Mouse (Mus musculus): ENCODE data around the gene Ms4a18. TPM values are rescaled to one million over a fixed set of nuclear protein-coding genes. Genes with fewer than 3 reads are reported as not detected.
"Not testable (repeated sequence)": the region's sequence is repeated elsewhere in the genome, so short reads cannot be mapped to it uniquely, and the experiment has no call there.

Gene Ms4a18
- not detected in 2 replicates for polyA plus RNA-seq (2014; fragmentation: Nextera tagmentation; extraction: Ambion mirVana)

GRCm38 (mm10) chr19:11017891-11018290, at the start of gene Ms4a18:
Gene Ms4a18 (minus strand): TSS chr19:11018031.
- 87% methylated on average over 3 of the region's 3 CpGs for WGBS
- H3K4me3 ChIP-seq (ENCODE audit: low read depth, low read length): no peak within 1 kb of the TSS
- no peak within 1 kb of the TSS for H3K9ac ChIP-seq (replicated peaks; ENCODE audit: low read depth, low read length)
- no peak within 1 kb of the TSS for H3K4me2 ChIP-seq (ENCODE audit: low read depth, low read length)
- no peaks in the 10 kb centered on the region for H3K27me3 ChIP-seq (ENCODE audit: control insufficient read depth, insufficient read depth, low read length)
- H3K27ac ChIP-seq (ENCODE audit: low read depth, low read length): no peak within 1 kb of the TSS
- H3K36me3 ChIP-seq (ENCODE audit: control insufficient read depth, insufficient read depth, low read length): no peaks in the 10 kb centered on the region
- H3K9me3 ChIP-seq (ENCODE audit: control insufficient read depth, low read length): no peaks in the 10 kb centered on the region
- no peak for ATAC-seq (ENCODE audit: low read depth)
- H3K4me1 ChIP-seq (ENCODE audit: control insufficient read depth, insufficient read depth, low read length): no peaks in the 10 kb centered on the region

GRCm38 (mm10) chr19:11065202-11065875, 47.5 kb upstream of the Ms4a18 start:
- Histone ChIP-seq H3K4me2 (ENCODE audit: low read depth, low read length) (no peak overlapping the region), H3K4me3 (ENCODE audit: low read depth, low read length) (no peak overlapping the region), H3K36me3 (ENCODE audit: control insufficient read depth, insufficient read depth, low read length) (no peaks in the 10 kb centered on the region), H3K9ac (replicated peaks; ENCODE audit: low read depth, low read length) (no peak overlapping the region), H3K27ac (ENCODE audit: low read depth, low read length) (no peak overlapping the region), H3K4me1 (ENCODE audit: control insufficient read depth, insufficient read depth, low read length) (no peaks in the 10 kb centered on the region), H3K27me3 (ENCODE audit: control insufficient read depth, insufficient read depth, low read length) (no peaks in the 10 kb centered on the region), H3K9me3 (ENCODE audit: control insufficient read depth, low read length) (no peaks in the 10 kb centered on the region)
- no peak for ATAC-seq (ENCODE audit: low read depth)
- WGBS: 86% methylated on average over 2 of the region's 2 CpGs

- no peaks in the 10 kb centered on the region for H3K4me1 ChIP-seq (ENCODE audit: control insufficient read depth, insufficient read depth, low read length)
- no peaks in the 10 kb centered on the region for H3K36me3 ChIP-seq (ENCODE audit: control insufficient read depth, insufficient read depth, low read length)
- H3K9ac ChIP-seq (replicated peaks; ENCODE audit: low read depth, low read length): no peak overlapping the region
- H3K4me3 ChIP-seq (ENCODE audit: low read depth, low read length): no peak overlapping the region
- no peak overlapping the region for H3K4me2 ChIP-seq (ENCODE audit: low read depth, low read length)
- ATAC-seq (ENCODE audit: low read depth): no peak
- no peaks in the 10 kb centered on the region for H3K27me3 ChIP-seq (ENCODE audit: control insufficient read depth, insufficient read depth, low read length)
- no peak overlapping the region for H3K27ac ChIP-seq (ENCODE audit: low read depth, low read length)
- WGBS: 83% methylated on average over 1 of the region's 1 CpGs
- no peaks in the 10 kb centered on the region for H3K9me3 ChIP-seq (ENCODE audit: control insufficient read depth, low read length)
Observed at GRCm38 (mm10) chr19:11060900-11061299, 43.1 kb upstream of the Ms4a18 start.

- Histone ChIP-seq H3K27ac (ENCODE audit: low read depth, low read length) (no peak overlapping the region), H3K9ac (replicated peaks; ENCODE audit: low read depth, low read length) (no peak overlapping the region), H3K4me1 (ENCODE audit: control insufficient read depth, insufficient read depth, low read length) (no peaks in the 10 kb centered on the region), H3K36me3 (ENCODE audit: control insufficient read depth, insufficient read depth, low read length) (no peaks in the 10 kb centered on the region), H3K4me2 (ENCODE audit: low read depth, low read length) (no peak overlapping the region), H3K4me3 (ENCODE audit: low read depth, low read length) (no peak overlapping the region), H3K27me3 (ENCODE audit: control insufficient read depth, insufficient read depth, low read length) (no peaks in the 10 kb centered on the region), H3K9me3 (ENCODE audit: control insufficient read depth, low read length) (no peaks in the 10 kb centered on the region)
- ATAC-seq (ENCODE audit: low read depth): no peak
Observed at GRCm38 (mm10) chr19:11059967-11060366, 42.1 kb upstream of the Ms4a18 start.

- not testable (repeated sequence) for H3K36me3 ChIP-seq (ENCODE audit: control insufficient read depth, insufficient read depth, low read length); H3K9me3 ChIP-seq (ENCODE audit: control insufficient read depth, low read length); H3K4me1 ChIP-seq (ENCODE audit: control insufficient read depth, insufficient read depth, low read length); H3K4me3 ChIP-seq (ENCODE audit: low read depth, low read length); H3K9ac ChIP-seq (replicated peaks; ENCODE audit: low read depth, low read length); H3K27ac ChIP-seq (ENCODE audit: low read depth, low read length); ATAC-seq (ENCODE audit: low read depth); H3K4me2 ChIP-seq (ENCODE audit: low read depth, low read length); H3K27me3 ChIP-seq (ENCODE audit: control insufficient read depth, insufficient read depth, low read length)
- 82% methylated on average over 1 of the region's 1 CpGs for WGBS
Observed at GRCm38 (mm10) chr19:11055700-11056099, 37.9 kb upstream of the Ms4a18 start.

GRCm38 (mm10) chr19:11053277-11053676, 35.4 kb upstream of the Ms4a18 start:
- ATAC-seq (ENCODE audit: low read depth): no peak

GRCm38 (mm10) chr19:11052877-11053276, 35.0 kb upstream of the Ms4a18 start:
- H3K9me3 ChIP-seq (ENCODE audit: control insufficient read depth, low read length): no peaks in the 10 kb centered on the region
- no peak overlapping the region for H3K27ac ChIP-seq (ENCODE audit: low read depth, low read length)
- no peaks in the 10 kb centered on the region for H3K4me1 ChIP-seq (ENCODE audit: control insufficient read depth, insufficient read depth, low read length)
- H3K9ac ChIP-seq (replicated peaks; ENCODE audit: low read depth, low read length): no peak overlapping the region
- WGBS: 72% methylated on average over 5 of the region's 5 CpGs
- H3K4me3 ChIP-seq (ENCODE audit: low read depth, low read length): no peak overlapping the region
- H3K27me3 ChIP-seq (ENCODE audit: control insufficient read depth, insufficient read depth, low read length): no peaks in the 10 kb centered on the region
- no peaks in the 10 kb centered on the region for H3K36me3 ChIP-seq (ENCODE audit: control insufficient read depth, insufficient read depth, low read length)
- H3K4me2 ChIP-seq (ENCODE audit: low read depth, low read length): no peak overlapping the region
- no peak for ATAC-seq (ENCODE audit: low read depth)

More at GRCm38 (mm10) chr19:11053277-11053676, 35.4 kb upstream of the Ms4a18 start:
- H3K9ac ChIP-seq (replicated peaks; ENCODE audit: low read depth, low read length): no peak overlapping the region
- no peak overlapping the region for H3K27ac ChIP-seq (ENCODE audit: low read depth, low read length)
- H3K9me3 ChIP-seq (ENCODE audit: control insufficient read depth, low read length): no peaks in the 10 kb centered on the region
- H3K4me3 ChIP-seq (ENCODE audit: low read depth, low read length): no peak overlapping the region
- no peak overlapping the region for H3K4me2 ChIP-seq (ENCODE audit: low read depth, low read length)
- WGBS: 66% methylated on average over 3 of the region's 3 CpGs
- H3K4me1 ChIP-seq (ENCODE audit: control insufficient read depth, insufficient read depth, low read length): no peaks in the 10 kb centered on the region
- no peaks in the 10 kb centered on the region for H3K36me3 ChIP-seq (ENCODE audit: control insufficient read depth, insufficient read depth, low read length)
- no peaks in the 10 kb centered on the region for H3K27me3 ChIP-seq (ENCODE audit: control insufficient read depth, insufficient read depth, low read length)

GRCm38 (mm10) chr19:11050286-11050685, 32.5 kb upstream of the Ms4a18 start:
- Histone ChIP-seq H3K4me3 (ENCODE audit: low read depth, low read length) (no peak overlapping the region), H3K27me3 (ENCODE audit: control insufficient read depth, insufficient read depth, low read length) (no peaks in the 10 kb centered on the region), H3K9ac (replicated peaks; ENCODE audit: low read depth, low read length) (no peak overlapping the region), H3K27ac (ENCODE audit: low read depth, low read length) (no peak overlapping the region), H3K9me3 (ENCODE audit: control insufficient read depth, low read length) (no peaks in the 10 kb centered on the region), H3K4me1 (ENCODE audit: control insufficient read depth, insufficient read depth, low read length) (no peaks in the 10 kb centered on the region), H3K36me3 (ENCODE audit: control insufficient read depth, insufficient read depth, low read length) (no peaks in the 10 kb centered on the region), H3K4me2 (ENCODE audit: low read depth, low read length) (no peak overlapping the region)
- 81% methylated on average over 2 of the region's 2 CpGs for WGBS
- ATAC-seq (ENCODE audit: low read depth): no peak

GRCm38 (mm10) chr19:11049426-11049825, 31.6 kb upstream of the Ms4a18 start:
- Histone ChIP-seq H3K4me1 (ENCODE audit: control insufficient read depth, insufficient read depth, low read length) (no peaks in the 10 kb centered on the region), H3K9me3 (ENCODE audit: control insufficient read depth, low read length) (no peaks in the 10 kb centered on the region), H3K27me3 (ENCODE audit: control insufficient read depth, insufficient read depth, low read length) (no peaks in the 10 kb centered on the region), H3K4me3 (ENCODE audit: low read depth, low read length) (no peak overlapping the region), H3K27ac (ENCODE audit: low read depth, low read length) (no peak overlapping the region), H3K4me2 (ENCODE audit: low read depth, low read length) (no peak overlapping the region), H3K9ac (replicated peaks; ENCODE audit: low read depth, low read length) (no peak overlapping the region), H3K36me3 (ENCODE audit: control insufficient read depth, insufficient read depth, low read length) (no peaks in the 10 kb centered on the region)
- ATAC-seq (ENCODE audit: low read depth): no peak

Measured in neural tube, embryonic 14.5 days (tissue).